Mouse (Mus musculus) intestine, postnatal 0 days (tissue): ENCODE measurements at regions not wholly inside any gene's neighbourhood (a gene's known extent, or its start where the extent isn't known, plus 50 kb on each side); places are given as distances from the start of the nearest gene placed in this dataset.

ENCODE experiments used
- ATAC-seq: fragments of 200-750 bp; cut with Nextera tagmentation; 2 replicates; pipeline ENCODE4 v1.8.0; 2017; ENCODE audit warnings: mild to moderate bottlenecking, moderate TSS enrichment, moderate library complexity
- H3K27ac ChIP-seq: fragments of 300-500 bp; sonication (generic); 2 replicates; pipeline ENCODE4 v1.5.1; 2014; ENCODE audit warnings: mild to moderate bottlenecking, low read depth, low read length, moderate library complexity
- H3K27me3 ChIP-seq: fragments of 300-500 bp; sonication (generic); replicated peaks from 2 replicates; pipeline ENCODE4 v1.6.1; 2014; ENCODE audit warnings: low read length, mixed read lengths; ENCODE audit not compliant: control insufficient read depth, insufficient read depth
- H3K36me3 ChIP-seq: fragments of 300-500 bp; sonication (generic); 2 replicates; pipeline ENCODE4 v1.6.1; 2014; ENCODE audit warnings: mild to moderate bottlenecking, moderate library complexity; ENCODE audit not compliant: control insufficient read depth, insufficient read depth
- H3K4me1 ChIP-seq: fragments of 300-500 bp; sonication (generic); replicated peaks from 2 replicates; pipeline ENCODE4 v1.6.1; 2014; ENCODE audit warnings: antibody characterized with exemption, low read length, mixed read lengths; ENCODE audit not compliant: control insufficient read depth, insufficient read depth
- H3K4me2 ChIP-seq: fragments of 300-500 bp; sonication (generic); replicated peaks from 2 replicates; pipeline ENCODE4 v1.6.1; 2014; ENCODE audit warnings: low read depth, mild to moderate bottlenecking, moderate library complexity
- H3K4me3 ChIP-seq: fragments of 300-500 bp; sonication (generic); 2 replicates; pipeline ENCODE4 v1.5.1; 2014; ENCODE audit warnings: low read depth, low read length
- H3K9ac ChIP-seq: fragments of 300-500 bp; sonication (generic); 2 replicates; pipeline ENCODE4 v1.6.1; 2014; ENCODE audit warnings: mild to moderate bottlenecking, low read depth, low read length
- H3K9me3 ChIP-seq: fragments of 300-500 bp; sonication (generic); 2 replicates; pipeline ENCODE4 v1.6.1; 2016; ENCODE audit warnings: mixed run types; ENCODE audit not compliant: control insufficient read depth
- CTCF ChIP-seq: sonication (generic); IDR thresholded peaks from 2 replicates; pipeline ENCODE4 v1.5.1; 2016; ENCODE audit warnings: low read depth, mild to moderate bottlenecking, control low read depth, antibody characterized with exemption, moderate library complexity
- WGBS: fragments of 180-500 bp; shearing (Covaris S2); extraction: QIAGEN DNeasy Blood & Tissue Kit; methylation state at CpG from one replicate; pipeline ENCODE4 v1.1.7; 2014; 5-methylcytosine and 5-hydroxymethylcytosine counted together

- Histone ChIP-seq H3K4me1 (no peaks in the 10 kb centered on the region; the same call in 1 of the 2 replicates), H3K36me3 (no peaks in the 10 kb centered on the region), H3K27me3 (no peaks in the 10 kb centered on the region), H3K4me3 (no peak overlapping the region), H3K27ac (no peak overlapping the region), H3K4me2 (no peak overlapping the region), H3K9ac (no peak overlapping the region), H3K9me3 (no peaks in the 10 kb centered on the region)
- TF ChIP-seq CTCF, result no peak
- 55% methylated on average over 7 of the region's 7 CpGs for WGBS
- no peak for ATAC-seq
Measured at GRCm38 (mm10) chr15:96756456-96756855, 56.9 kb upstream of the Slc38a2 start.

GRCm38 (mm10) chr15:96755951-96756350, 56.4 kb upstream of the Slc38a2 start:
- Histone ChIP-seq H3K4me3 (no peak overlapping the region), H3K4me2 (no peak overlapping the region), H3K36me3 (no peaks in the 10 kb centered on the region), H3K9ac (no peak overlapping the region), H3K27me3 (no peaks in the 10 kb centered on the region), H3K27ac (no peak overlapping the region), H3K4me1 (no peaks in the 10 kb centered on the region; the same call in 1 of the 2 replicates), H3K9me3 (no peaks in the 10 kb centered on the region)
- ATAC-seq, result no peak
- no peak for TF ChIP-seq CTCF
- WGBS, result 64% methylated on average over 6 of the region's 6 CpGs

- no peak overlapping the region for H3K4me2 ChIP-seq
- H3K4me1 ChIP-seq, result no peaks in the 10 kb centered on the region; the same call in 1 of the 2 replicates
- TF ChIP-seq CTCF, result no peak
- no peaks in the 10 kb centered on the region for H3K27me3 ChIP-seq
- 86% methylated on average over 13 of the region's 13 CpGs for WGBS
- no peaks in the 10 kb centered on the region for H3K36me3 ChIP-seq
- no peak overlapping the region for H3K27ac ChIP-seq
- H3K9ac ChIP-seq, result no peak overlapping the region
- ATAC-seq, result no peak
- no peaks in the 10 kb centered on the region for H3K9me3 ChIP-seq
- no peak overlapping the region for H3K4me3 ChIP-seq
Measured at GRCm38 (mm10) chr15:96755322-96755942, 55.9 kb upstream of the Slc38a2 start.

- H3K27me3 ChIP-seq, result no peaks in the 10 kb centered on the region
- WGBS, result 94% methylated on average over 5 of the region's 5 CpGs
- H3K4me3 ChIP-seq, result no peak overlapping the region
- H3K4me1 ChIP-seq, result no peaks in the 10 kb centered on the region; the same call in 1 of the 2 replicates
- no peak overlapping the region for H3K4me2 ChIP-seq
- no peaks in the 10 kb centered on the region for H3K36me3 ChIP-seq
- ATAC-seq, result no peak
- no peak for TF ChIP-seq CTCF
- no peak overlapping the region for H3K9ac ChIP-seq
- no peaks in the 10 kb centered on the region for H3K9me3 ChIP-seq
- H3K27ac ChIP-seq, result no peak overlapping the region
Measured at GRCm38 (mm10) chr15:96754079-96754478, 54.5 kb upstream of the Slc38a2 start.

- Histone ChIP-seq H3K4me1 (peaks cover 5% of the 10 kb centered on the region; the same call in 1 of the 2 replicates), H3K4me3 (no peak overlapping the region), H3K27ac (no peak overlapping the region), H3K27me3 (no peaks in the 10 kb centered on the region), H3K4me2 (no peak overlapping the region), H3K36me3 (no peaks in the 10 kb centered on the region), H3K9ac (no peak overlapping the region), H3K9me3 (no peaks in the 10 kb centered on the region)
- no peak for ATAC-seq
- 96% methylated on average over 8 of the region's 8 CpGs for WGBS
- TF ChIP-seq CTCF, result no peak
Measured at GRCm38 (mm10) chr15:96752719-96753118, 53.2 kb upstream of the Slc38a2 start.

- no peak overlapping the region for H3K4me3 ChIP-seq
- no peak for ATAC-seq
- no peak overlapping the region for H3K9ac ChIP-seq
- no peaks in the 10 kb centered on the region for H3K27me3 ChIP-seq
- H3K4me1 ChIP-seq, result peaks cover 5% of the 10 kb centered on the region; the same call in 1 of the 2 replicates
- WGBS, result 85% methylated on average over 3 of the region's 3 CpGs
- H3K27ac ChIP-seq, result no peak overlapping the region
- no peaks in the 10 kb centered on the region for H3K36me3 ChIP-seq
- no peak for TF ChIP-seq CTCF
- no peak overlapping the region for H3K4me2 ChIP-seq
- no peaks in the 10 kb centered on the region for H3K9me3 ChIP-seq
Measured at GRCm38 (mm10) chr15:96752062-96752358, 52.5 kb upstream of the Slc38a2 start.
